8 mouse cellular contexts compared by ENCODE assay signal in genomic region chr7:109704016-109704377, GRCm38 (mm10). TPM values are rescaled to one million over a fixed set of nuclear protein-coding genes. Genes with fewer than 3 reads are reported as not detected.
DNase-seq lines count a peak whose midpoint lies in the region; ATAC-seq and TF ChIP-seq lines count a peak whose summit lies in the region.

No protein-coding gene starts in this region.

- H3K9me3 ChIP-seq in heart, embryonic 12.5 days (replicated peaks) = 0 out of 2 replicates have a peak, but pooled peaks cover 3% of the 10 kb centered on the region
- peaks cover 7% of the 10 kb centered on the region for H3K9me3 ChIP-seq in G1E (replicated peaks)
- H3K9me3 ChIP-seq in hindbrain, embryonic 12.5 days (replicated peaks) = no peaks in the 10 kb centered on the region
- H3K9me3 ChIP-seq in midbrain, embryonic 11.5 days (ENCODE audit: control insufficient read depth, low read length) = no peaks in the 10 kb centered on the region

- no peak for TF ChIP-seq CTCF in G1E (IDR thresholded peaks at IDR 0.05; ENCODE audit: low read depth, low read length)

- peak overlapping the region; percentile 82 for H3K27ac ChIP-seq in heart, embryonic 12.5 days (ENCODE audit: poor library complexity, severe bottlenecking)
- peak overlapping the region; percentile 68 for H3K27ac ChIP-seq in hindbrain, embryonic 12.5 days
- peak overlapping the region; percentile 54 for H3K27ac ChIP-seq in midbrain, embryonic 11.5 days (ENCODE audit: low read depth, low read length)

- 2% methylated on average over 17 of the region's 17 CpGs for WGBS in heart, embryonic 12.5 days
- 2% methylated on average over 17 of the region's 17 CpGs for WGBS in hindbrain, embryonic 12.5 days
- 2% methylated on average over 17 of the region's 17 CpGs for WGBS in midbrain, embryonic 11.5 days

- H3K9ac ChIP-seq in heart, embryonic 12.5 days = peak overlapping the region; percentile 81
- H3K9ac ChIP-seq in hindbrain, embryonic 12.5 days = peak overlapping the region; percentile 68
- peak overlapping the region; percentile 82 for H3K9ac ChIP-seq in midbrain, embryonic 11.5 days (ENCODE audit: low read length)

- H3K4me2 ChIP-seq in heart, embryonic 12.5 days = peak overlapping the region; percentile 76
- peak overlapping the region; percentile 60 for H3K4me2 ChIP-seq in hindbrain, embryonic 12.5 days (replicated peaks)
- H3K4me2 ChIP-seq in midbrain, embryonic 11.5 days = peak overlapping the region; percentile 74

- ATAC-seq in heart, embryonic 12.5 days (ENCODE audit: insufficient number of reproducible peaks, low FRiP score) = no peak; the same call in 1 of the 2 replicates
- ATAC-seq in G1E (ENCODE audit: extremely low read depth, insufficient number of reproducible peaks, low FRiP score, poor library complexity, severe bottlenecking) = peak; percentile 11; the same call in 1 of the 2 replicates
- ATAC-seq in hindbrain, embryonic 12.5 days (ENCODE audit: low FRiP score) = no peak
- no peak for ATAC-seq in midbrain, embryonic 11.5 days (ENCODE audit: low FRiP score)

- intact Hi-C loops in heart, postnatal 36 days (cut with DNase I) = loop anchor here (5.0 to 10.0 kb wide), 2 partner anchors 62 to 351 kb away; no protein-coding TSS in a partner anchor

- no peak for DNase-seq in heart, postnatal 36 days
- DNase-seq in G1E (ENCODE audit: low spot score) = peak; percentile 11
- DNase-seq in midbrain, embryonic 11.5 days (ENCODE audit: low spot score, missing footprints) = no peak
- no peak for DNase-seq in T-cell, adult 2 months (ENCODE audit: low spot score)
- DNase-seq in MN1 (ENCODE audit: low spot score) = no peak
- no peak for DNase-seq in retina, embryonic 14.5 days (ENCODE audit: low spot score)

- peak overlapping the region; percentile 76 for H3K4me3 ChIP-seq in heart, embryonic 12.5 days
- peak overlapping the region; percentile 77 for H3K4me3 ChIP-seq in G1E (ENCODE audit: low read depth, low read length)
- H3K4me3 ChIP-seq in hindbrain, embryonic 12.5 days = peak overlapping the region; percentile 49
- peak overlapping the region; percentile 67 for H3K4me3 ChIP-seq in midbrain, embryonic 11.5 days (ENCODE audit: low read depth, low read length)

- H3K36me3 ChIP-seq in heart, embryonic 12.5 days = no peaks in the 10 kb centered on the region
- H3K36me3 ChIP-seq in G1E (replicated peaks) = peaks cover 28% of the 10 kb centered on the region
- H3K36me3 ChIP-seq in hindbrain, embryonic 12.5 days = peaks cover 3% of the 10 kb centered on the region
- H3K36me3 ChIP-seq in midbrain, embryonic 11.5 days (ENCODE audit: control insufficient read depth, insufficient read depth, low read length) = 0 out of 2 replicates have a peak, but pooled peaks cover 1% of the 10 kb centered on the region

- no peaks in the 10 kb centered on the region for H3K27me3 ChIP-seq in heart, embryonic 12.5 days (replicated peaks)
- H3K27me3 ChIP-seq in G1E (ENCODE audit: insufficient read depth, low read length) = peaks cover 13% of the 10 kb centered on the region; the same call in 1 of the 2 replicates
- H3K27me3 ChIP-seq in hindbrain, embryonic 12.5 days = no peaks in the 10 kb centered on the region
- peaks cover 8% of the 10 kb centered on the region for H3K27me3 ChIP-seq in midbrain, embryonic 11.5 days (ENCODE audit: control insufficient read depth, insufficient read depth, low read length)

- peaks cover 32% of the 10 kb centered on the region for H3K4me1 ChIP-seq in heart, embryonic 12.5 days (replicated peaks)
- H3K4me1 ChIP-seq in G1E (ENCODE audit: insufficient read depth, low read depth, low read length) = peaks cover 28% of the 10 kb centered on the region
- H3K4me1 ChIP-seq in hindbrain, embryonic 12.5 days = 0 out of 2 replicates have a peak, but pooled peaks cover 2% of the 10 kb centered on the region
- H3K4me1 ChIP-seq in midbrain, embryonic 11.5 days (ENCODE audit: control insufficient read depth, insufficient read depth, low read length) = peaks cover 3% of the 10 kb centered on the region; the same call in 1 of the 2 replicates

RNA-seq across cellular contexts. Expression of gene Akip1, which starts 0.5 kb away (rescaled TPM):
- polyA plus RNA-seq in heart, embryonic 12.5 days (2016; fragmentation: Nextera tagmentation; extraction: Ambion mirVana) = 26.0 and 28.1 TPM in 2 replicates
- total RNA-seq in heart, postnatal 36 days (2021) = 10 to 100 TPM; 11.4 to 16.0 TPM
- total RNA-seq in G1E (2014; fragmentation: Nextera tagmentation) (16.3 and 18.4 TPM in 2 replicates), G1E (2017) (23.3 and 25.2 TPM in 2 replicates)
- 15.1 and 15.6 TPM in 2 replicates for polyA plus RNA-seq in G1E (2012)
- 15.4 and 18.2 TPM in 2 replicates for polyA plus RNA-seq in hindbrain, embryonic 12.5 days (2016; fragmentation: Nextera tagmentation; extraction: Ambion mirVana)
- 19.4 and 20.7 TPM in 2 replicates for polyA plus RNA-seq in midbrain, embryonic 11.5 days (2014; fragmentation: Nextera tagmentation; extraction: Ambion mirVana)

RNA-seq across cellular contexts. Expression of gene St5, which starts 0.6 kb away (rescaled TPM):
- 40.5 and 41.0 TPM in 2 replicates for polyA plus RNA-seq in heart, embryonic 12.5 days (2016; fragmentation: Nextera tagmentation; extraction: Ambion mirVana)
- 10 to 100 TPM; 23.4 to 31.9 TPM for total RNA-seq in heart, postnatal 36 days (2021)
- total RNA-seq in G1E (2014; fragmentation: Nextera tagmentation) (0.92 and 39.5 TPM in 2 replicates), G1E (2017) (0.23 and 0.49 TPM in 2 replicates)
- polyA plus RNA-seq in G1E (2012) = 0.07 TPM in 2 replicates
- 40.3 and 45.3 TPM in 2 replicates for polyA plus RNA-seq in hindbrain, embryonic 12.5 days (2016; fragmentation: Nextera tagmentation; extraction: Ambion mirVana)
- polyA plus RNA-seq in midbrain, embryonic 11.5 days (2014; fragmentation: Nextera tagmentation; extraction: Ambion mirVana) = 37.9 and 41.6 TPM in 2 replicates

RNA-seq across cellular contexts. Expression of gene BC051019, which starts 19.7 kb away (rescaled TPM):
- polyA plus RNA-seq in heart, embryonic 12.5 days (2016; fragmentation: Nextera tagmentation; extraction: Ambion mirVana) = not detected in 2 replicates
- total RNA-seq in heart, postnatal 36 days (2021) = not detected
- not detected in 2 replicates for total RNA-seq in G1E (2014; fragmentation: Nextera tagmentation)
- total RNA-seq in G1E (2017) = not detected in 2 replicates
- polyA plus RNA-seq in G1E (2012) = not detected in 2 replicates
- 0.74 and 0.78 TPM in 2 replicates for polyA plus RNA-seq in hindbrain, embryonic 12.5 days (2016; fragmentation: Nextera tagmentation; extraction: Ambion mirVana)
- polyA plus RNA-seq in midbrain, embryonic 11.5 days (2014; fragmentation: Nextera tagmentation; extraction: Ambion mirVana) = not detected in 2 replicates

RNA-seq across cellular contexts. Expression of gene Ascl3, which starts 27.5 kb away (rescaled TPM):
- not detected in 2 replicates for polyA plus RNA-seq in heart, embryonic 12.5 days (2016; fragmentation: Nextera tagmentation; extraction: Ambion mirVana)
- total RNA-seq in heart, postnatal 36 days (2021) = not detected
- total RNA-seq in G1E (2014; fragmentation: Nextera tagmentation) (not detected in 2 replicates), G1E (2017) (not detected in 2 replicates)
- polyA plus RNA-seq in G1E (2012) = not detected in 2 replicates
- 0.47 TPM in 1 of 2 replicates, not detected in the other for polyA plus RNA-seq in hindbrain, embryonic 12.5 days (2016; fragmentation: Nextera tagmentation; extraction: Ambion mirVana)
- polyA plus RNA-seq in midbrain, embryonic 11.5 days (2014; fragmentation: Nextera tagmentation; extraction: Ambion mirVana) = 0.20 TPM in 1 of 2 replicates, not detected in the other

RNA-seq across cellular contexts. Expression of gene Tmem9b, which starts 48.7 kb away (rescaled TPM):
- polyA plus RNA-seq in heart, embryonic 12.5 days (2016; fragmentation: Nextera tagmentation; extraction: Ambion mirVana) = 54.1 and 56.4 TPM in 2 replicates
- 10 to 100 TPM; 29.8 to 31.1 TPM for total RNA-seq in heart, postnatal 36 days (2021)
- total RNA-seq in G1E (2014; fragmentation: Nextera tagmentation) = 70.7 and 77.9 TPM in 2 replicates
- total RNA-seq in G1E (2017) = 88.0 and 88.6 TPM in 2 replicates
- 4.9 and 7.7 TPM in 2 replicates for polyA plus RNA-seq in G1E (2012)
- polyA plus RNA-seq in hindbrain, embryonic 12.5 days (2016; fragmentation: Nextera tagmentation; extraction: Ambion mirVana) = 62.5 and 69.9 TPM in 2 replicates
- 63.9 and 69.4 TPM in 2 replicates for polyA plus RNA-seq in midbrain, embryonic 11.5 days (2014; fragmentation: Nextera tagmentation; extraction: Ambion mirVana)

Comparison
In these comparisons a context has a peak if more than half of its experiments do, and no peak if none do; other contexts are left out.
1. RNA of gene St5, which starts 0.6 kb away (polyA plus RNA-seq): 40.5 to 41.0 TPM in heart, embryonic 12.5 days, 40.3 to 45.3 TPM in hindbrain, embryonic 12.5 days and 37.9 to 41.6 TPM in midbrain, embryonic 11.5 days; 0.07 TPM in G1E; every median in the first group is over 10 times any median in the second.
2. Peak in every context shown above with its lines, with median percentiles within 50 percentile points of each other: H3K27ac ChIP-seq, H3K4me2 ChIP-seq, H3K4me3 ChIP-seq and H3K9ac ChIP-seq.